Mouse (Mus musculus) urinary bladder, adult 2 months (tissue): ENCODE measurements around the gene Arid3a. TPM values are rescaled to one million over a fixed set of nuclear protein-coding genes. Genes with fewer than 3 reads are reported as not detected.

ENCODE experiments used
- DNase-seq: peaks from one replicate; pipeline ENCODE4 v3.0.0; 2022; ENCODE audit warnings: low spot score
- polyA plus RNA-seq: library from polyadenylated mRNA; depleted of rRNA; stranded (reverse); fragments of >200 nt; gene quantifications from 2 replicates; pipeline ENCODE4 v1.2.3, GENCODE M21; 2012; rRNA removed

The Arid3a gene
- polyA plus RNA-seq, 1 experiment, result 4.1 TPM

DNA sequence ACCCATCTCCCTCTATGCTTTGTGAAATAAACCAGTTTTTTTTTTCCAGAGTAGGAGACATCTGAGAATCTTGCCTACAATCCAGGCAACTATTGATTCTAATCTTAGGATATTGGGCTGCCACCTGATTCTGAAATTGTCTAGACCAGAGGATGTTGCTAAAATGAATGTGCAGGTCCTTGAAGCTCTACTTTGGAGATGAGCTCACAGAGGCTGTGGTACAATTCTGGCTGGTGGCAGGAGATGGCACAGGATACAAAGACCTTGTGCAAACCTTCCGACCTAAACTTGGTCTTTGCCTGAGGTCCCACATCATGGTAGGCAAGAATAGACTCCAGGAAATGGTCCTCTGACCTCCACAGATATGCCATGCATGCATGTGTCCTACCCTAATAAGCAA lies 68.8 kb downstream of the Arid3a start:
- no peak for DNase-seq

GRCm38 (mm10) chr10:79996272-79997033 lies 69.6 kb downstream of the Arid3a start, which contains the start of gene Abca7:
Gene Abca7, plus strand, starts transcription at chr10:79996494.
- DNase-seq, result peak; percentile 92

DNA sequence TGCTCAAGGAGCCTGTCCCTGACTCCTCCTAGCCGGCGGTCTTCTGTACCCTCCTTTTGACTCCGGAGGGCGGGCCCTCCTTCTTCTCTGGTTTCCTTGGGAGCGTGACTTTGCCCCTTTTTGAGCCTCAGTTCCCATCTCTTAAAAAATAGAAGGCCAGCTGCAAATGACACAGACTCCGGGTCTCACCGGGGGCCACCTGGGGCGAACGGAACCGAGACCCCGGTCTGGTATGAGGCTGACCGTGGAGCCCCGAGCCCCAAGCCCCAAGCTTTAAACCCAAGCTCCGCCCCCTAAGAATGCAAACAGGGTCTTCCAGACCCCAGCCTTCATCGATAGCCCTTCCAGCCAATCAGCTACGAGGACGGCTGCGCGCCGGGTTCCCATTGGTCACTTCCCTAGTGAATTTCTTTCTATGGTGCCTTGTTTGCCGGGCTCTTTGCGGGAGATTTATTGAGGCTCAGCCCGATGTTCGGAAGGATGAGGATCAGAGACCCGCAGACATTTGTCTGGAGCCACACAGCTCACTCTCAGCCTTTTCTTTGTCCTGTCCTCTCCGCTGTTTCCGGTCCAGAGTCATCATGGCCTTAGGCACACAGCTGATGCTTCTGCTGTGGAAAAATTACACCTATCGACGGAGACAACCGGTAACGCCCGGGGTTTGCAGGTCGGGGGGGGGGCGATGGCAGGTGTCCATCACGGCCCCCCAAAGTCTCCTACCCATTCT lies 70.4 kb downstream of the Arid3a start:
- no peak for DNase-seq

- DNase-seq, result no peak
These were observed 71.0 kb downstream of the Arid3a start for GRCm38 (mm10) chr10:79997819-79998218.

GRCm38 (mm10) chr10:80001945-80002344 lies 75.1 kb downstream of the Arid3a start:
- no peak for DNase-seq

GRCm38 (mm10) chr10:80002829-80003228 lies 76.0 kb downstream of the Arid3a start:
- DNase-seq, result no peak

GRCm38 (mm10) chr10:80003374-80004232 lies 76.8 kb downstream of the Arid3a start:
- DNase-seq, result no peak

DNA sequence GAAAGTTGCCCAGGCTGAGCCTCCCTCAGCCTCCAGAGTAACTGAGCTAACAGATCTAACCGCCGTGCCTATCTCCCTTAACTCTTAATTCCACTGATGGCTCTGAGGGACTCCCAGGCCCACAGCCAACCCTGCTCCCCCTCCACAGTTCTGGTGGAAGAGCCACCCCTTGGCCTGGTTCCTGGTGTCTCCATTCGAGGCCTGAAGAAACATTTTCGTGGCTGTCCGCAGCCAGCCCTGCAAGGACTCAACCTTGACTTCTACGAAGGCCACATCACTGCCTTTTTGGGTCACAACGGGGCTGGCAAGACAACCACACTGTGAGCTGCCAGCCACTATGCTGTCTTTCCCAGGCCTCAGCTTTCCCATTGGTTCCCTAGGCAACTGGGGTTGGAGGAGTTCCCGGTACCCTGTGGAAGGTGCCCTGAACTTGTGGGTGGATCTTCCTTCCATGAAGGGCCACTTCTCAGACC lies 77.4 kb downstream of the Arid3a start:
- no peak for DNase-seq

Other genes with a start within 250 kb of the Arid3a start
- 60.6 and 70.0 TPM in 2 replicates for gene Cdc34, start 244.8 kb upstream of the Arid3a start, polyA plus RNA-seq
- 1.1 and 1.4 TPM in 2 replicates for gene Gzmm, start 238.0 kb upstream of the Arid3a start, polyA plus RNA-seq
- 614 and 631 TPM in 2 replicates for gene Bsg, start 222.6 kb upstream of the Arid3a start, polyA plus RNA-seq
- gene Hcn2, start 210.4 kb upstream of the Arid3a start, polyA plus RNA-seq, result 0.96 and 1.5 TPM in 2 replicates
- gene Polrmt, start 180.5 kb upstream of the Arid3a start, polyA plus RNA-seq, result 28.5 and 31.7 TPM in 2 replicates
- 0.04 and 0.06 TPM in 2 replicates for gene Fgf22, start 172.0 kb upstream of the Arid3a start, polyA plus RNA-seq
- gene Rnf126, start 160.1 kb upstream of the Arid3a start, polyA plus RNA-seq, result 54.5 and 59.4 TPM in 2 replicates
- 41.4 and 44.3 TPM in 2 replicates for gene Fstl3, start 149.8 kb upstream of the Arid3a start, polyA plus RNA-seq
- gene Prss57, start 136.1 kb upstream of the Arid3a start, polyA plus RNA-seq, result 0.47 and 0.49 TPM in 2 replicates
- 52.6 and 77.5 TPM in 2 replicates for gene Palm, start 133.5 kb upstream of the Arid3a start, polyA plus RNA-seq
- gene Misp, start 106.1 kb upstream of the Arid3a start, polyA plus RNA-seq, result 0.66 and 0.92 TPM in 2 replicates
- gene Ptbp1, start 72.6 kb upstream of the Arid3a start, polyA plus RNA-seq, result 140 and 166 TPM in 2 replicates
- 0.62 and 1.0 TPM in 2 replicates for gene Prtn3, start 52.6 kb upstream of the Arid3a start, polyA plus RNA-seq
- gene Plppr3, start 52.4 kb upstream of the Arid3a start, polyA plus RNA-seq, result 1.8 TPM in 2 replicates
- 0.19 TPM in 1 of 2 replicates, not detected in the other for gene Elane, start 40.8 kb upstream of the Arid3a start, polyA plus RNA-seq
- 564 and 1,194 TPM in 2 replicates for gene Cfd, start 36.2 kb upstream of the Arid3a start, polyA plus RNA-seq
- gene Med16, start 18.1 kb upstream of the Arid3a start, polyA plus RNA-seq, result 31.7 and 40.9 TPM in 2 replicates
- not detected in 2 replicates for gene Gm26602, start 16.2 kb upstream of the Arid3a start, polyA plus RNA-seq
- gene Kiss1r, start 10.1 kb upstream of the Arid3a start, polyA plus RNA-seq, result 5.5 and 5.7 TPM in 2 replicates
- gene R3hdm4, start 5.8 kb upstream of the Arid3a start, polyA plus RNA-seq, result 140 and 147 TPM in 2 replicates
- gene Wdr18, start 33.1 kb downstream of the Arid3a start, polyA plus RNA-seq, result 23.5 and 25.0 TPM in 2 replicates
- gene Grin3b, start 43.7 kb downstream of the Arid3a start, polyA plus RNA-seq, result 0.04 TPM in 1 of 2 replicates, not detected in the other
- 135 and 159 TPM in 2 replicates for gene Tmem259, start 57.3 kb downstream of the Arid3a start, polyA plus RNA-seq
- 173 and 185 TPM in 2 replicates for gene Cnn2, start 61.5 kb downstream of the Arid3a start, polyA plus RNA-seq
- 7.5 and 9.2 TPM in 2 replicates for gene Abca7, start 69.5 kb downstream of the Arid3a start, polyA plus RNA-seq
- 18.9 and 23.0 TPM in 2 replicates for gene Arhgap45, start 89.6 kb downstream of the Arid3a start, polyA plus RNA-seq
- 141 and 178 TPM in 2 replicates for gene Polr2e, start 112.8 kb downstream of the Arid3a start, polyA plus RNA-seq
- 524 and 620 TPM in 2 replicates for gene Gpx4, start 120.1 kb downstream of the Arid3a start, polyA plus RNA-seq
- gene Sbno2, start 178.5 kb downstream of the Arid3a start, polyA plus RNA-seq, result 34.0 and 35.4 TPM in 2 replicates
- 77.3 and 89.9 TPM in 2 replicates for gene Stk11, start 188.8 kb downstream of the Arid3a start, polyA plus RNA-seq
- 367 and 372 TPM in 2 replicates for gene Atp5d, start 211.6 kb downstream of the Arid3a start, polyA plus RNA-seq
- gene Cbarp, start 213.8 kb downstream of the Arid3a start, polyA plus RNA-seq, result 9.2 and 12.2 TPM in 2 replicates
- gene Midn, start 221.2 kb downstream of the Arid3a start, polyA plus RNA-seq, result 21.2 and 30.5 TPM in 2 replicates
- gene Cirbp, start 238.9 kb downstream of the Arid3a start, polyA plus RNA-seq, result 249 and 276 TPM in 2 replicates
- gene 1600002K03Rik, start 245.9 kb downstream of the Arid3a start, polyA plus RNA-seq, result 18.4 and 21.5 TPM in 2 replicates